Comparison of ENCODE assay signal across 7 mouse cellular contexts in genomic region chr13:100001790-100002196, GRCm38 (mm10). TPM values are rescaled to one million over a fixed set of nuclear protein-coding genes. Genes with fewer than 3 reads are reported as not detected.
DNase-seq lines count a peak whose midpoint lies in the region; ATAC-seq and TF ChIP-seq lines count a peak whose summit lies in the region.

No protein-coding gene starts in this region.

- ATAC-seq in intestine, postnatal 0 days, result peak; percentile 59; the same call in 1 of the 2 replicates
- ATAC-seq in midbrain, embryonic 13.5 days, result peak; percentile 69

- no peak overlapping the region for H3K9ac ChIP-seq in intestine, postnatal 0 days (ENCODE audit: low read depth, low read length)
- H3K9ac ChIP-seq in midbrain, embryonic 13.5 days (replicated peaks), result no peak overlapping the region

- peak; percentile 70 for TF ChIP-seq CTCF in cortical plate, adult 2 months (IDR thresholded peaks at IDR 0.05; ENCODE audit: extremely low read depth, insufficient read depth, low read length)
- peak; percentile 88 for TF ChIP-seq CTCF in intestine, postnatal 0 days (IDR thresholded peaks at IDR 0.05; ENCODE audit: low read depth)
- TF ChIP-seq CTCF in small intestine, adult 2 months (IDR thresholded peaks at IDR 0.05; ENCODE audit: extremely low read depth, insufficient read length, insufficient replicate concordance, low read depth, low read length), result peak; percentile 79; the same call in 1 of the 2 replicates

- peak; percentile 93 for DNase-seq in adipocyte (ENCODE audit: low spot score)
- peak; percentile 87 for DNase-seq in gastrocnemius, postnatal 14 days
- DNase-seq in left cerebral cortex, postnatal 25 days (ENCODE audit: low spot score in 2 of 2), result peak; percentile 69 to 87

- WGBS in intestine, postnatal 0 days, result 34% methylated on average over 5 of the region's 5 CpGs
- WGBS in midbrain, embryonic 13.5 days, result 38% methylated on average over 5 of the region's 5 CpGs
- 21% methylated on average over 5 of the region's 5 CpGs for WGBS in small intestine, adult 2 months

- H3K4me3 ChIP-seq in cortical plate, adult 2 months (ENCODE audit: insufficient read depth, low read length), result no peak overlapping the region
- no peak overlapping the region for H3K4me3 ChIP-seq in intestine, postnatal 0 days (ENCODE audit: low read depth, low read length)
- H3K4me3 ChIP-seq in midbrain, embryonic 13.5 days (replicated peaks), result no peak overlapping the region
- H3K4me3 ChIP-seq in small intestine, adult 2 months (ENCODE audit: low read depth, low read length), result no peak overlapping the region

- TF ChIP-seq POLR2A in cortical plate, adult 2 months (IDR thresholded peaks at IDR 0.05; ENCODE audit: extremely low read depth, insufficient read depth, low read length), result no peak
- no peak for TF ChIP-seq POLR2A in small intestine, adult 2 months (IDR thresholded peaks at IDR 0.05; ENCODE audit: low read depth, low read length)

- H3K36me3 ChIP-seq in intestine, postnatal 0 days (ENCODE audit: control insufficient read depth, insufficient read depth), result no peaks in the 10 kb centered on the region
- H3K36me3 ChIP-seq in midbrain, embryonic 13.5 days, result no peaks in the 10 kb centered on the region
- H3K36me3 ChIP-seq in small intestine, adult 2 months (ENCODE audit: control insufficient read depth, insufficient read depth, low read length), result no peaks in the 10 kb centered on the region; the same call in 1 of the 2 replicates

- intact Hi-C loops in gastrocnemius, postnatal 14 days (cut with DNase I; ENCODE audit: low total_unique reads), result no loop called here
- intact Hi-C loops in left cerebral cortex, postnatal 25 days (cut with DNase I), result no loop called here

- no peaks in the 10 kb centered on the region for H3K4me1 ChIP-seq in cortical plate, adult 2 months (ENCODE audit: control insufficient read depth, insufficient read depth, low read length)
- H3K4me1 ChIP-seq in intestine, postnatal 0 days (replicated peaks; ENCODE audit: control insufficient read depth, insufficient read depth, low read length), result no peaks in the 10 kb centered on the region
- H3K4me1 ChIP-seq in midbrain, embryonic 13.5 days (replicated peaks), result no peaks in the 10 kb centered on the region
- no peaks in the 10 kb centered on the region for H3K4me1 ChIP-seq in small intestine, adult 2 months (ENCODE audit: control insufficient read depth, insufficient read depth, insufficient read length, low read length)

- H3K4me2 ChIP-seq in intestine, postnatal 0 days (replicated peaks; ENCODE audit: low read depth), result no peak overlapping the region
- no peak overlapping the region for H3K4me2 ChIP-seq in midbrain, embryonic 13.5 days (replicated peaks)

- no peaks in the 10 kb centered on the region for H3K9me3 ChIP-seq in intestine, postnatal 0 days (ENCODE audit: control insufficient read depth)
- H3K9me3 ChIP-seq in midbrain, embryonic 13.5 days, result no peaks in the 10 kb centered on the region

- H3K27ac ChIP-seq in cortical plate, adult 2 months (ENCODE audit: insufficient read depth, low read length), result no peak overlapping the region
- H3K27ac ChIP-seq in intestine, postnatal 0 days (ENCODE audit: low read depth, low read length), result no peak overlapping the region
- H3K27ac ChIP-seq in midbrain, embryonic 13.5 days, result no peak overlapping the region
- no peak overlapping the region for H3K27ac ChIP-seq in small intestine, adult 2 months (ENCODE audit: insufficient read depth, low read depth, low read length)

- H3K27me3 ChIP-seq in intestine, postnatal 0 days (replicated peaks; ENCODE audit: control insufficient read depth, insufficient read depth, low read length), result no peaks in the 10 kb centered on the region
- no peaks in the 10 kb centered on the region for H3K27me3 ChIP-seq in midbrain, embryonic 13.5 days
- H3K27me3 ChIP-seq in small intestine, adult 2 months (ENCODE audit: control insufficient read depth, insufficient read depth, low read length), result no peaks in the 10 kb centered on the region

RNA-seq across cellular contexts. Expression of gene Mccc2, which starts 13.6 kb away (rescaled TPM):
- polyA plus RNA-seq in cortical plate, adult 2 months (2012; rRNA removed), result 17.5 and 17.6 TPM in 2 replicates
- total RNA-seq in gastrocnemius, postnatal 14 days (2021), result 10 to 100 TPM; 35.3 to 37.4 TPM
- 13.2 and 13.3 TPM in 2 replicates for polyA plus RNA-seq in intestine, postnatal 0 days (2015; fragmentation: Nextera tagmentation; extraction: Ambion mirVana)
- 10 to 100 TPM; 19.0 to 20.3 TPM for total RNA-seq in left cerebral cortex, postnatal 25 days (2021)
- 31.6 and 32.8 TPM in 2 replicates for polyA plus RNA-seq in midbrain, embryonic 13.5 days (2015; fragmentation: Nextera tagmentation; extraction: Ambion mirVana)
- polyA plus RNA-seq in small intestine, adult 2 months (2012; rRNA removed), result 6.8 and 7.5 TPM in 2 replicates
